Comparison of ENCODE assay signal across 31 mouse cellular contexts in genomic region chr11:98187640-98188395, GRCm38 (mm10). TPM values are rescaled to one million over a fixed set of nuclear protein-coding genes. Genes with fewer than 3 reads are reported as not detected.
DNase-seq lines count a peak whose midpoint lies in the region; ATAC-seq and TF ChIP-seq lines count a peak whose summit lies in the region.
"Had no signal": no experiment of that assay in that cellular context is flagged by ENCODE, and none has a peak within 500 bp of the region (broad histone marks: within the 10 kb centered on the region; RNA-seq: fewer than 3 reads in every experiment).

No protein-coding gene starts in this region.

- H3K36me3 ChIP-seq in liver, adult 2 months (ENCODE audit: control insufficient read depth, insufficient read depth, low read length), result peaks cover 32% of the 10 kb centered on the region
- peaks cover 30% of the 10 kb centered on the region for H3K36me3 ChIP-seq in liver, embryonic 11.5 days (ENCODE audit: control insufficient read depth, insufficient read depth, low read length)
- H3K36me3 ChIP-seq in forebrain, embryonic 15.5 days, result peaks cover 54% of the 10 kb centered on the region

- WGBS in liver, adult 2 months, result 63% methylated on average over 9 of the region's 9 CpGs
- WGBS in liver, embryonic 11.5 days, result 91% methylated on average over 9 of the region's 9 CpGs
- whole genome bisulfite sequencing in forebrain, embryonic 15.5 days, result 89% methylated on average over 9 of the region's 9 CpGs

- ATAC-seq in liver, embryonic 11.5 days (replicated peaks; ENCODE audit: low FRiP score), result no peak
- ATAC-seq in forebrain, embryonic 15.5 days (replicated peaks), result no peak
- ATAC-seq: liver, embryonic 12.5 days; liver, postnatal 0 days; midbrain, embryonic 15.5 days had no signal

- TF ChIP-seq POLR2A in liver, adult 2 months (IDR thresholded peaks at IDR 0.05; ENCODE audit: extremely low read depth, insufficient read depth, low read length), result no peak

- H3K9me3 ChIP-seq in liver, embryonic 11.5 days (ENCODE audit: control insufficient read depth, low read length), result no peaks in the 10 kb centered on the region
- no peaks in the 10 kb centered on the region for H3K9me3 ChIP-seq in forebrain, embryonic 15.5 days
- H3K9me3 ChIP-seq: embryonic facial prominence, embryonic 10.5 days; embryonic facial prominence, embryonic 15.5 days; forebrain, embryonic 12.5 days; G1E; limb, embryonic 12.5 days; liver, embryonic 12.5 days; midbrain, embryonic 15.5 days had no signal

- DNase-seq in adrenal gland, adult (ENCODE audit: inconsistent age in 2 of 2, low spot score in 1 of 2), result peak; percentile 35 to 84
- no peak for DNase-seq in adrenal gland, postnatal 10 days
- peak; percentile 80 for DNase-seq in liver, adult 2 months (ENCODE audit: extremely low read depth, low read depth, low spot score)
- no peak for DNase-seq in liver, embryonic 11.5 days (ENCODE audit: low spot score)
- DNase-seq in lung, postnatal 14 days, result peak; percentile 42
- no peak for DNase-seq in urinary bladder, adult 18-20 months (ENCODE audit: low spot score in 2 of 2)
- DNase-seq in cerebellum, adult 11-12 months, result no peak
- DNase-seq: cerebellum, adult 18-20 months; cerebellum, postnatal 25 days; gastrocnemius, postnatal 14 days; heart, adult 18-20 months; heart, postnatal 4 days; kidney, adult 2 months; kidney, postnatal 36 days; liver, postnatal 0 days; right cerebral cortex, adult 18-20 months; thymus, adult 2 months; thymus, postnatal 36 days had no signal

- H3K27me3 ChIP-seq in liver, adult 2 months (ENCODE audit: control insufficient read depth, insufficient read depth, low read length), result no peaks in the 10 kb centered on the region
- H3K27me3 ChIP-seq in liver, embryonic 11.5 days (replicated peaks; ENCODE audit: control insufficient read depth, insufficient read depth, low read length), result no peaks in the 10 kb centered on the region
- no peaks in the 10 kb centered on the region for H3K27me3 ChIP-seq in forebrain, embryonic 15.5 days
- H3K27me3 ChIP-seq: embryonic facial prominence, embryonic 15.5 days; forebrain, embryonic 12.5 days; heart, embryonic 12.5 days; limb, embryonic 12.5 days; liver, embryonic 12.5 days; midbrain, embryonic 15.5 days had no signal

- H3K27ac ChIP-seq in liver, adult 2 months (replicated peaks; ENCODE audit: insufficient read depth, low read depth, low read length), result peak overlapping the region; percentile 74
- no peak overlapping the region for H3K27ac ChIP-seq in liver, embryonic 11.5 days (ENCODE audit: low read depth, low read length)
- no peak overlapping the region for H3K27ac ChIP-seq in forebrain, embryonic 15.5 days (replicated peaks)
- H3K27ac ChIP-seq: embryonic facial prominence, embryonic 10.5 days; embryonic facial prominence, embryonic 15.5 days; forebrain, embryonic 12.5 days; hindbrain, embryonic 14.5 days; layer of hippocampus, adult 2 months; left cerebral cortex, adult 2 months; limb, embryonic 12.5 days; liver, embryonic 12.5 days; midbrain, embryonic 10.5 days; midbrain, embryonic 15.5 days had no signal

- peaks cover 4% of the 10 kb centered on the region for H3K4me1 ChIP-seq in liver, adult 2 months (ENCODE audit: control insufficient read depth, insufficient read depth, low read length)
- H3K4me1 ChIP-seq in liver, embryonic 11.5 days (replicated peaks; ENCODE audit: control insufficient read depth, insufficient read depth, low read length), result peaks cover 3% of the 10 kb centered on the region; the same call in 1 of the 2 replicates
- peaks cover 13% of the 10 kb centered on the region for H3K4me1 ChIP-seq in forebrain, embryonic 15.5 days

- H3K4me2 ChIP-seq in liver, embryonic 11.5 days, result no peak overlapping the region
- no peak overlapping the region for H3K4me2 ChIP-seq in forebrain, embryonic 15.5 days (replicated peaks)
- H3K4me2 ChIP-seq: embryonic facial prominence, embryonic 15.5 days; forebrain, embryonic 12.5 days; heart, embryonic 12.5 days; hindbrain, embryonic 14.5 days; limb, embryonic 12.5 days; liver, embryonic 12.5 days; midbrain, embryonic 15.5 days had no signal

- H3K79me2 ChIP-seq in liver, adult 2 months (ENCODE audit: control insufficient read depth, insufficient read depth, low read length), result peaks cover 26% of the 10 kb centered on the region; the same call in 1 of the 2 replicates

- no peak overlapping the region for H3K4me3 ChIP-seq in liver, adult 2 months (ENCODE audit: insufficient read depth, low read depth, low read length)
- H3K4me3 ChIP-seq in liver, embryonic 11.5 days (ENCODE audit: low read depth, low read length), result no peak overlapping the region
- H3K4me3 ChIP-seq in forebrain, embryonic 15.5 days, result no peak overlapping the region
- H3K4me3 ChIP-seq: embryonic facial prominence, embryonic 10.5 days; embryonic facial prominence, embryonic 15.5 days; forebrain, embryonic 12.5 days; heart, embryonic 12.5 days; layer of hippocampus, adult 2 months; left cerebral cortex, adult 2 months; limb, embryonic 12.5 days; liver, embryonic 12.5 days; midbrain, embryonic 10.5 days; midbrain, embryonic 15.5 days had no signal

- H3K9ac ChIP-seq in liver, adult 2 months (ENCODE audit: low read depth, low read length), result no peak overlapping the region
- H3K9ac ChIP-seq in liver, embryonic 11.5 days (ENCODE audit: low read depth, low read length), result no peak overlapping the region
- no peak overlapping the region for H3K9ac ChIP-seq in forebrain, embryonic 15.5 days (replicated peaks)
- H3K9ac ChIP-seq: embryonic facial prominence, embryonic 15.5 days; forebrain, embryonic 12.5 days; heart, embryonic 12.5 days; hindbrain, embryonic 14.5 days; limb, embryonic 12.5 days; liver, embryonic 12.5 days; liver, postnatal 0 days; midbrain, embryonic 15.5 days had no signal

- no peak for TF ChIP-seq CTCF in liver, adult 2 months (IDR thresholded peaks at IDR 0.05; ENCODE audit: low read depth, low read length)

RNA-seq across cellular contexts. Expression of gene Med1, which starts 5.3 kb away (rescaled TPM):
- 10 to 100 TPM; 45.3 to 59.4 TPM for total RNA-seq in adrenal gland, postnatal 10 days (2021)
- 10.0 and 12.9 TPM in 2 replicates for total RNA-seq in liver, adult 2 months (2014; rRNA removed)
- 5.3 and 5.6 TPM in 2 replicates for polyA plus RNA-seq in liver, adult 2 months (2012; rRNA removed)
- polyA plus RNA-seq in liver, embryonic 11.5 days (2014; fragmentation: Nextera tagmentation; extraction: Ambion mirVana), result 61.1 and 61.4 TPM in 2 replicates
- polyA plus RNA-seq in forebrain, embryonic 15.5 days (2015; fragmentation: Nextera tagmentation; extraction: Ambion mirVana), result 70.0 and 75.0 TPM in 2 replicates

RNA-seq across cellular contexts. Expression of gene Cdk12, which starts 15.0 kb away (rescaled TPM):
- total RNA-seq in adrenal gland, postnatal 10 days (2021), result 10 to 100 TPM; 38.5 to 41.9 TPM
- total RNA-seq in liver, adult 2 months (2014; rRNA removed), result 19.5 and 20.3 TPM in 2 replicates
- 5.8 and 7.9 TPM in 2 replicates for polyA plus RNA-seq in liver, adult 2 months (2012; rRNA removed)
- 9.8 and 13.5 TPM in 2 replicates for polyA plus RNA-seq in liver, embryonic 11.5 days (2014; fragmentation: Nextera tagmentation; extraction: Ambion mirVana)
- polyA plus RNA-seq in forebrain, embryonic 15.5 days (2015; fragmentation: Nextera tagmentation; extraction: Ambion mirVana), result 13.6 and 15.8 TPM in 2 replicates

RNA-seq across cellular contexts. Expression of gene Fbxl20, which starts 37.6 kb away (rescaled TPM):
- 10 to 100 TPM; 29.5 to 33.0 TPM for total RNA-seq in adrenal gland, postnatal 10 days (2021)
- 15.1 and 16.7 TPM in 2 replicates for total RNA-seq in liver, adult 2 months (2014; rRNA removed)
- 8.7 and 12.3 TPM in 2 replicates for polyA plus RNA-seq in liver, adult 2 months (2012; rRNA removed)
- polyA plus RNA-seq in liver, embryonic 11.5 days (2014; fragmentation: Nextera tagmentation; extraction: Ambion mirVana), result 10.8 and 13.8 TPM in 2 replicates
- 38.4 and 42.0 TPM in 2 replicates for polyA plus RNA-seq in forebrain, embryonic 15.5 days (2015; fragmentation: Nextera tagmentation; extraction: Ambion mirVana)

Comparison
In these comparisons a context has a peak if more than half of its experiments do, and no peak if none do; other contexts are left out.
1. DNase-seq: peak in adrenal gland, adult (2 of 2), liver, adult 2 months (single experiment) and lung, postnatal 14 days (single experiment); none in adrenal gland, postnatal 10 days (single experiment), liver, embryonic 11.5 days (single experiment), urinary bladder, adult 18-20 months (0 of 2) and cerebellum, adult 11-12 months (single experiment).